Mouse (Mus musculus): ENCODE data around the gene Ipo4.

DNA sequence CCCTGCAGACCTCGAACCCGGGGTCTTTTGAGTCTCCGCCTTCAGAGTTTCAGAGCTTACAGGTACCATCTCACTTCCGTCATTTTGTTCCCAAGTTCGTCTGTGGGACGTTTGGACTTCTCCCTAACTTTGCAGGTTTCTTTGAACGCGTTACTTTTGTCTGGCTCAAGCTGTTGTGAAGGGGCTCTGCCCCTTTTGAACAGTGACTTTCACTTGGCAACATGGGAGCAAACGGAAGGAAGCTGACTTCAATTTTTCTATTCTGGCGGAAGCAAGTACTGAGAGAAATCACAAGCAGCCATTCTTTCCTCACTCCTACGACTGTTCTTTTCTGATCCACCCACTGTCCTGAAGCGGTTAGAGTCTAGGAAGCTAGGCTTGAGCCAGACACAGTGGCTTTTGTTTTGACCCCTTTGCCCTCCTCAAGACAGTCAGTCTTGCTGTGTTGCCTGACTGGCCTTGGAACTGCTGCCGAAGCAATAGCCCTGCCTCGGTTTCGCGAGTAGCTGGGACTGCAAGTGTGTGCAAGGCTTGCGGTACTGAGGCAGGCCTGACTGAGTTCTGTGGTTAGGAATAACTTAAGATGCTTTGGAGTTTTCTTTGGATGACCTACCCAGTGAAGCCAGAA is 8.6 kb upstream of the Ipo4 start:
- TF ChIP-seq CTCF (conservative IDR thresholded peaks at IDR 0.05; ENCODE audit: low read length) (no peak), NANOG (IDR thresholded peaks at IDR 0.05; ENCODE audit: borderline replicate concordance, low read length) (no peak), POU5F1 (IDR thresholded peaks at IDR 0.05; ENCODE audit: borderline replicate concordance, low read length) (no peak)

Data from E14TG2a.4 (cell line).